Mouse (Mus musculus): ENCODE results near the gene Tm9sf1.

Gene Tm9sf1

DNA sequence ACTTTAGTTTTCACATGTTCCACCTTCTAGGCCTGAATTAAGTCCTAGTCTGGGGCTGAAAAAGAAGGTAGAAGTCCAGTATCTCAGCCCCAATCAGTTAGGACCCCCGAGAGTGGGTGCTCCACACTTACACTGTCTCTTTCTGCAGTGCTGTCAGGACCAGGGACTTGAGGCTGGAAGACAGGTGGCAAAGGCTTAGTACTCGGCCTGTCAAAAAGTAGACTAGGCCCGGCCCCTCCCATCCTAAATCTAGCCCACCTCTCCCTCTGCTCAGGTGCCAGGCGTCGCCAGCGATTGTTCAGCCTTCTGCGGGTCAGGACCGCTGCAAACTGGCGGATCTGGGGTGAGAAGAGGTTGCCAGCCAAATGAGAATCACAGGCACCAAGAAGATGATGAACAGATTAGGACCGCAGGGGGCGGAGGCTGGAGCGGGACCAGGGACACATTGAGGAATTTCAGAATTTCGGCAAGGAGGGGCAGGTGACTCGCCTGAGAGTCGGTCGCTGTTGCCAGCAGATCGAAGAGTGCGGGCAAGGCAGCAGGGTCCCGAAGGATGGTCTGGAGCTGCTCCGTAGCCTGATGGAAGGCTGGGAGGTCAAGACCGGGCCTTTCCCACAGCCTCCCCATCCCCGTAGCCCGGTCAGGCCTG lies 8.6 kb downstream of the Tm9sf1 start:
- DNase-seq (ENCODE audit: low spot score) = peak; percentile 37

DNA sequence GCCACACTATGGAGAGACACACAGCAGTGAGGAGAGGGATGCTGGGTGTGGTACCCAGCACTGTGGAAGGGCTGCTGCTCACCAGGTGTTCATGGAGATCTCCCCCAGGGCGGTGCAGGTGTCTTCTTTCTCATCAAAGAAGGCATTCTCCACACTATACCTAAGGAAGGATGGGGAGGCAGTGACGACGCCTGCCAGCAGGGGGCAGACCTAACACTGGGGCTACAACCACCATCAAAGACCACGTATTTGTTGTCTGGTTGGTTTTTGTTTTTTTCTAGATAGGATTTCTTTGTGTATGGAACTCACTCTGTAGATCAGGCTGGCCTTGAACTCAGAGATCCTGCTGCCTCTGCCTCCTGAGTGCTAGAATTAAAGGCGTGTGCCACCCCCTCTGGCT lies 14.3 kb downstream of the Tm9sf1 start:
- peak; percentile 32 for DNase-seq (ENCODE audit: low spot score)

DNA sequence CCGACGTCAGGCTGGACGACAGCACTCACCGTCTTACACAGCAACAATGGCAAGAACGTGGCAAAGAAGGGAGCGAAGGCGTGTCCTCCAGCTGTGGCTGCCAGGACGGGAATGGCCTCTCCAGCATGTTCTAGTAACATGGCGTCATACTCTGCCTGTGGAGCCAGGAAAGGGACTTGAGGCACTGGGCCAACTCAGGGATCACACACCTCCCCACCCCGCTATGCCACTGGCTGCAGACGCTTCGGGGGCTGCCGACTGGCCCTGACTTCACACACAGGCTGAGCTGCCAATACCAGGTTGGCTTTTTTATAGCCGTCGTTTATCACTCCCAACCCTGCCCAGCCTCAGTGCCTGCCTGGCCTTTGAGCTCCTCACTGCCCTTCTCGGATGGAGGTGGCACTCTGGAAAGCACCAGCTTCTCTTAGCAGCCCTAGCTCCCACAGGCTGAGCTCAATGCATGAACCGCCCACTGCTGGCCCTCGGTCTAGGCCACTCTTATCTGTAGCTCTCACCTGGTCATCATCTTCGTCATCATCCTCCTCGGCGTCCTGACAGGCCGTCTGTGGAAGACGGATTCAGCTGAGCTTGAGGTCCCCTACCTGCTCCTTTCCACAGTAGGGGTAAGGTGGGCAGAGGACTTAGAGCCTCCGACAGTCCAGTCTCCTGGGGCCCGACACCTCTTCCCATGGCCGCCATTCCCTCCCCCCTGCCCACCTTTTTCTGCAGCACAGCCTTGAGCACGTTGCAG lies 15.4 kb downstream of the Tm9sf1 start:
- no peak for DNase-seq (ENCODE audit: low spot score)

DNA sequence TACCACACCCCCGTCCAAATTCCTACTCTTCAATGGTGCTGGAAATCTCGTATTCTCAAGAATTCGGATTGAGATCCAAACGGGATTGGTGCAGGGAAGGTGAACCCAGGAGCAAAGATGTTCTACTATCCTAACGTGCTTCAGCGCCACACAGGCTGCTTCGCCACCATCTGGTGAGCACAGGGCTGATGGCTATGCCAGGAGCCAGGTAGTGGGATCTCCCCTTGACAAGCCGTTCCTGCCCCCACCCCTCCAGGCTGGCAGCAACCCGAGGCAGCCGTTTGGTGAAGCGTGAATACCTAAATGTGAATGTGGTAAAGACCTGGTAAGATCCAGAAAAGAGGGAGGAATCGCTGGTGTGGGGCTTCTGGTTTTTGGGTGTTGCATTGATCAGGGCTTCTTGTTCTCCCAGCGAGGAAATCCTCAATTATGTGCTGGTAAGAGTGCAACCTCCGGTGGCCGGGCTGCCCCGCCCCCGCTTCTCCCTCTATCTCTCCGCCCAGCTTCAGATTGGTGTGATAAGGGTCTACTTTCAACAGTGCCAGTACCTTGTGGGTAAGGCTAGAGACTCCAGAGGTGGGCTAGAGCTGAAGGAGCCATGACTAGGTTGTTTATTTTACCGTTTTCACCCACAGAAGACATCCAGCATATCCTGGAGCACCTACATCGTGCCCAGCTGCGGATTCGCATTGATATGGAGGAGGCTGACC lies 25.0 kb downstream of the Tm9sf1 start:
- no peak for DNase-seq (ENCODE audit: low spot score)

DNA sequence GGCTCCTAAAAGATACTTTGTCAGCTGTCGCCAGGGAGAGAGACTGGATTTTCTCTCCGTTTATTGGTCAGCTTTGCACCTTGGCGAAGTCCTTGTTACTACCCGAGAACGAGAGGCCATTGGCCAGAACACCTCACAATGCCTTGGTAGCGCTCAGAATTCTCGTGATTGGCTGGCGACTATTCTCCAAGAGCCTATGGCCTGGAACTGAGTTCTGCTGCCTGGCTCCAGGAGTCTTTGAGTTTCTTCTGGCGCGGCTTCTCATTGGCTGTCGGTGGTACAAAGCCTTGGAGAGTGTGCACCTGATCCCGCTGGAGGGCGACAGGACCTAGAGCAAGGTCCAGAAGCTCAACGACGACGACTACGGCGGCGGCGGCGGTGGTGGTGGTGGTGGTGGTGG lies 25.8 kb downstream of the Tm9sf1 start, which contains the start of gene Rec8:
TSS of gene Rec8 (plus strand) at position 216 of the 400 bp plus-strand sequence.
- DNase-seq (ENCODE audit: low spot score) = peak; percentile 32

DNA sequence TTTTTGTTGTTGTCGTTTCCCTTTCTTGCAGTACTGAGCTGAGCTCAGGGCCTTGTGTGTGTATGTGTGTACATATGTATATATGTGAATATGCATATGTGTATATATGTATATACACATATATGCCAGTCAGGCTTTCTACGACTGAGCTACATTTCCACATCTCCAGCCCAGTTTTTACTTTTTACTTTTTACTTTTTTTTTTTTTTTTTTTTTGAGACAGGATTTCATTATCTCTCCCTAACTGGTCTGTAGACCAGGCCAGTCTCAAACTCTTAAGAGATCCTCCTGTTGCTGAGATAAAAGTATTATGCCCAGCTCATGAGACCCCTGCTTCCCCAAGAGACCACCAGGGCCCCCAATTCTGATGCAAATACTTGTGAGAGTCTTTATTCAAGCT lies 26.8 kb downstream of the Tm9sf1 start:
- DNase-seq (ENCODE audit: low spot score) = no peak

DNA sequence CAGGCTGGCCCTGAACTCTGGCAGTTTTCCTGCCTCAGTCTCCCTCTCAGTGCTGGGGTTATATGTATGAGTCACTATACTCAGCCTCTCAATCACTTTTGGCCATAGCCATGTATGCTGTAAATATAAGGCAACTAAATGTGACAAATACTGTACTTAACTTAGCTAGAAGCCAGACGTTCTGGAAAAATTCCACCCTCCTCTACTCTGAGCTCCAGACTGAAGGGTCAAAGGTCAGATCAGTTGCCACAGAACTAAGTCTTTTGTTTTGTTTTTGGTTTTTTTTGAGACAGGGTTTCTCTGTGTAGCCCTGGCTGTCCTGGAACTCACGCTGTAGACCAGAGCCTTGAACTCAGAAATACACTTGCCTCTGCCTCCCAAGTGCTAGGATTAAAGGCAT lies 27.7 kb downstream of the Tm9sf1 start:
- DNase-seq (ENCODE audit: low spot score) = no peak

DNA sequence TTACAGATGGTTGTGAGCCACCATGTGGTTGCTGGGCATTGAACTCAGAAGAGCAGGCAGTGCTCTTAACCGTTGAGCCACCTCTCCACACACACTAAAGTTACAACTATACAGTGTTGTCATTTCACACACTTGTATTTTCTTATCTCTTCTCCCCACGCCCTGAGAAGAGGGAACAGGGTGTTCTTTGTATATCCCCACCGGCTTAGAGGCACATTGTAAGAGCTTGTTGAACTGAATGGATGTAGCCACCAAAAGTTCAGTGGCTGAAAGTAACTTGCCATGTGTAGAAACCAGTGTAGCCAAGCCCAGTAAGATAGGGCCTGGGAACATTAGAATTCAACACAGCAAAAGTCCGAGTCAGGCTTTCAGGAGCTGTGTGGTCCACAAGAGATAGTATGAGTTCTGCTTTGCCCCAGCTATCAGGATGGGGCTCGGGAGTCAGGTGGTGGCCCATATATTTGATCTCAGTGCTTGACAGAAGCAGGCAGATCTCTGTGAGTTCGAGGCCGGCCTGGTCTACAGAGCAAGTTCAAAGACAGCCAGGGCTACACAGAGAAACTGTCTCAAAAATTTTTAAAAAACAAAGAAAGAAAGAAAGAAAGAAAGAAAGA lies 28.9 kb downstream of the Tm9sf1 start:
- no peak for DNase-seq (ENCODE audit: low spot score)

DNA sequence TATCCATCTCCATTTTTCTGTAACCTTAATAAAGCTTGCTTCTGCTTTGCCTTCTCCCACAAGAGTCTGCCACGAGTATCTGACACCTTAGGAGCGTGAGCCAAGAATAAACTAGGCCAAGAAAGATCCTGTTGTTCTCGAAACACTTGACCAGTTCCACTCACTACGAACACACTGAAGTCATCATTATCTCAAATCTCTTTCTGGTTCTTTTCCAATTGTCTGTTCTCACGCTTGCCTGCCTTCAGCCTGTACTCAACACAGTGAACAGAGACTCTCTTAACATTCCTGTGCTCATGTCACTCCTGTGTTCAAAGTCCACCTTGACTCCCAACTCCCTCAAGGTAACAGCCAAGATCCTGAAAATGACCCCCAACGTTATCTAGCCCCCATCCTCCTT lies 30.3 kb downstream of the Tm9sf1 start:
- DNase-seq (ENCODE audit: low spot score) = no peak

DNA sequence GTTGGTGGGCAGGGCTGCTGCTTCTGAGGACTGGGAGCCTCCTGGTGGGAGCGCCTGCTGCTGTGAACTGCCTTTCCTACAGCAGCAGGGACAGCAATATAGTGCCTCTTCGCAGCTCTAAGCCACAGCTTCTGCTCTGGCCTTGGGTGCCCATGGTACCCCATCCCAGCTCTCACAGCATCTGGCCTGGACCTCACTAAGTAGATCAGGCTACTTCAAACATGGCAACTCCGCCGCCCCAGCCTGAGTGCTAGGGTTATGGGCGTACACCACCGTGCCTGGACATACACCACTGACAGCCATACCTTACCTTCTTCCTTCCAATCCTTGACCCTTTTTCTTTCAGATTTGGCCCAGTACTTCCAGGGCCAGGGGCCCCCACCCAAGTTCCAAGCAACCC lies 35.3 kb downstream of the Tm9sf1 start:
- DNase-seq (ENCODE audit: low spot score) = no peak

DNA sequence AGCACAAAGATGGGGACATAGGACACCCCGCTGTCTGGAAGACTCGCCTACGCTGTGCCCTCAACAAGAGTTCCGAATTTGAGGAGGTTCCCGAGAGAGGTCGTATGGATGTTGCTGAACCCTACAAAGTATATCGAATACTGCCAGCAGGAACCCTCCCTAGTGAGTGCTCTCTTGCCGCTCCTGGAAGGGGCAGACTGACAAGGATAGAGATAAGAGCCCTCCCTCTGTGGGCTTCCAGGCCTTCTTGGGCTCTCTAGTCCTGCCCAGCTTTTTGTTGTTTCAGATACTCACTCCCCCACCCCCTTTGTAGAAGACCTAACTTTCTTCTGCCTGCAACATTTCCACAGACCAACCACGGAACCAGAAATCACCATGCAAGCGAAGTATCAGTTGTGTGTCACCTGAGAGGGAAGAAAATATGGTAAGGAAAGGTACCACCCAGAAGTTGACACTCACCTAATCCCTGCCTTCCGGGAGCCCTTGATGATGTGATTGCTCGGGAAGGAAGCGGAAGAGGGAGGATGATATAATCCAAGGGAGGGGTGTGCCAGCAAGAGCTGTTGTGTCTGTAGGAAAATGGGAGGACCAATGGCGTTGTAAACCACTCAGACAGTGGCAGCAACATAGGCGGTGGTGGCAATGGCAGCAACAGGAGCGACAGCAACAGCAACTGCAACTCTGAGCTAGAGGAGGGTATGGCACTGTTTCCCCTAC lies 37.7 kb downstream of the Tm9sf1 start:
- no peak for DNase-seq (ENCODE audit: low spot score)

DNA sequence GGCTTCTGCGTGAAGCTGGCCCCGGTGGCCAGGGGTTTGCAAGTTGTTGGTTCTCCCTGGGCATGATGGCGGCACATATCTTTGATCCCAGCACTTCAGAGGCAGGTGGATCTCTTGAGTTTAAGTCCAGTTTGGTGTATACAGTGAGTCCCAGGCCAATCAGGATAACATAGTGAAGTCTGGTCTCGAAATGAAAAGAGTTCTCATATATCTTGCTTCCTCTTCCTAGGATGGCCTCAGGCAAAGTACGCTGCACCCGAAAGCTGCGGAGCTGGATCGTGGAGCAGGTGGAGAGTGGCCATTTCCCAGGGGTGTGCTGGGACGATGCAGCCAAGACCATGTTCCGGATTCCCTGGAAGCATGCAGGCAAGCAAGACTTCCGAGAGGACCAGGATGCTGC lies 38.8 kb downstream of the Tm9sf1 start:
- no peak for DNase-seq (ENCODE audit: low spot score)

DNA sequence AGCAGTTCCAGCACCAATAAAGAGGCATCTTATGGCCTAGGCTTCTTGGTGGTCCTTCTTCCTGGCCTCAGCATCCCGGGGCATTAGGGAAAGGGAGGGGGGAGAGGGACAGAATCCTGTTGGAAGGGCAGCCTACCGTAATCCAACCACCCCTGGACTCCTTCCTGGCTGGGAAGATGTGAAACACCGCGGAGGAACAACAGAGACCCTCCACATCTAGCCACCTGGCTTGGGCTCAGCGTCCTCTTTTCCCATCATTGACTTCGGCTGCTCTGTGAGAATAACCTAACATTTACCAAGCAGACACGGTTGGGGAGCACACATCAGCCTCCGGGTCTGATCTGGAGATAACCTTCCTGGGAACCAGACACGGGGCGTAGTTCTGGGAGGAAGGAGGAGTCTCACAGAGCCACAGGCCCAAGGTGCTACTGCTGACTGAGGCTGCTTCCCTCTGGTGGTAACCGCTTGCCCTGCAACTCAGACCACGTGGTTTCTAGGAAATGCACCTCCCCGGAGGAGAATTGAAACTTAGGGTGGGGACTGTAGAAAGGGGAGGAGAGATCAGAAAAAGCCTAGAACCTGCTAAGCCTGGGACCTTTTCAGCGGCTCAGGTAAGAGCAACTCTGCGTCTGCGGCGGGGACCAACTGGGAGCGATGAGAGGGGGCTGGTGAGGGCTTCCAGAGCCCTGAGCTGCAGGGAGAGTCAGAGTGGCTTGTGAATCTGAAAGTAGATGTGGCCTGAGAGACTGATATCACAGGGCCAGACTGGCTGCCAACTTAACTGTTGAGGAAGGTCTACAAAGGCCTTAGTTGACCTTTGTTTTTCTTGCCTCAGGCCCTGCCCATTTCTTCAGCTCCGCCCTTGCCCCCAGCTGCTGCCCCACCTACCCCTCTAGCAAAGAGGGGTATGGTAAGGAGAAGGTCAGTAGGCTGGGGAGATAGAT lies 39.7 kb downstream of the Tm9sf1 start:
- peak; percentile 87 for DNase-seq (ENCODE audit: low spot score)

DNA sequence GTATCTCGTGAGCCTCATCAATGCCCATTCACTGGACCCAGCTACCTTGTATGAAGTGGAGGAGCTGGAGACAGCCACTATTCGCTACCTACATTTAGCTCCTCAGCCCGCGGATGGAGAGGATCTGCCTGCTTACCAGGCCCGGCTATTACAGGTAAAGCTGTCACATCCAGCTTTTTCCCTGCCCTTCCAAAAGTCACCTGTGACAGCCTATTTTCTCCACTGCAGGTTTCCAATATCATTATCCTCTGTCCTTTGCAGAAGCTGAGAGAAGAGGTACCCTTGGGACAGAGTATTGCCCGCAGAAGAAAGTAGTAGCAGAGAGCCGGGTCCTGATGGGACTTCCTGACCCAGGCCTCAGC lies 40.4 kb downstream of the Tm9sf1 start, which contains the start of gene Irf9:
TSS of gene Irf9 (plus strand) at position 301 of the 362 bp plus-strand sequence.
- no peak for DNase-seq (ENCODE audit: low spot score)

DNA sequence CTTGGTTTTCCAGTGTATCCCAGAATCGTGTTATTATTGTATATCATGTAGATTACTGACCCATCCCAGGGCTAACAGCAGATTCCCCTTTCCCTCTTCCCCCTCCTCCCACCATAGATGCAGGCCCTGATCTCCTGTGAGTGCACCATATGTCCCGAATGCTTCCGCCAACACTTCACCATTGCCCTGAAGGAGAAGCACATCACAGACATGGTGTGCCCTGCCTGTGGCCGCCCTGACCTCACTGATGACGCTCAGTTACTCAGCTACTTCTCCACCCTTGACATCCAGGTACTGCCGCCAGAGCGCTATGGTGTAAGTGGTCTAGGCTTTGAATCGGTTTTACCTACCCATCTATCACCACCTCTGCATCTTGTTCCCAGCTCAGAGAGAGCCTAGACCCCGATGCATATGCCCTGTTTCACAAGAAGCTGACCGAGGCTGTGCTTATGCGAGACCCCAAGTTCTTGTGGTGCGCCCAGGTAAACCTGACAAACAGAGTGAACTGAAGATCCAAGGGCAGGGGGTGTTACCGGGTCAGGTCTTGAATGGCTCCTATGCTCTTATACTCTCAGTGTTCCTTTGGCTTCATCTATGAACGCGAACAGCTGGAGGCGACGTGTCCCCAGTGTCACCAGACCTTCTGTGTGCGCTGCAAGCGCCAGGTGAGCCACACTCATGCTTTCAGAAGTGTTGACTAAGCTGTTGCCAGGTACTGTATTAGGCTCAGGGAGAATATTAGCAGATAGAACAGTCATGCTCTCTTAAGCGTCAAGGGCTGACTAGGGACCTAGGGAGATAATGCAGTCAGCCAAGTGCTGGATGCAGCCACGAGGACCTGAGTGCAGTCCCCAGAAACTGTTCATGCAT lies 44.9 kb downstream of the Tm9sf1 start:
- no peak for DNase-seq (ENCODE audit: low spot score)

DNA sequence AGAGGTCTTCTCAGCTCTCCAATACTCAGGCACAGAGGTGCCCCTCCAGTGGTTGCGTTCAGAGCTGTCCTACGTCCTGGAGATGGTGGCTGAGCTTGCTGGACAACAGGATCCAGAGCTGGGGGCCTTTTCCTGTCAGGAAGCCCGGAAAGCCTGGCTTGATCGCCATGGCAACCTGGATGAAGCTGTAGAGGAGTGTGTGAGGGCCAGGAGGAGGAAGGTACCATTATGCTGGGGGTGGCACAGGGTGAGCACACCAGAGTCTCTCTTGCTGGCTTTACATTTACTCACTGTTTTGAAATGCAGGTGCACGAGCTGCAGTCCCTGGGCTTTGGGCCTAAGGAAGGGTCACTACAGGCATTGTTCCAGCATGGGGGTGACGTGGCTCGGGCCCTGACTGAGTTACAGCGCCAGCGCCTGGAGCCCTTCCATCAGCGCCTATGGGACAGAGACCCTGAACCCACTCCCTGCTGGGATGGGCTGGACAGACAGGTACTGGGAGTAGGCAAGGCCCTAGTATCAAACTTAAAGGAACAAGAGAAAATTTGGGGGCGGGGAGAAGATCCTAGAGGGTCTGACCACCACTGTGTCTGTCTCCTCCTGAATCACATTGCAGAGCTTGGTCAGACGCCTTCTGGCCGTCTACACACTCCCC lies 47.4 kb downstream of the Tm9sf1 start:
- no peak for DNase-seq (ENCODE audit: low spot score)

DNA sequence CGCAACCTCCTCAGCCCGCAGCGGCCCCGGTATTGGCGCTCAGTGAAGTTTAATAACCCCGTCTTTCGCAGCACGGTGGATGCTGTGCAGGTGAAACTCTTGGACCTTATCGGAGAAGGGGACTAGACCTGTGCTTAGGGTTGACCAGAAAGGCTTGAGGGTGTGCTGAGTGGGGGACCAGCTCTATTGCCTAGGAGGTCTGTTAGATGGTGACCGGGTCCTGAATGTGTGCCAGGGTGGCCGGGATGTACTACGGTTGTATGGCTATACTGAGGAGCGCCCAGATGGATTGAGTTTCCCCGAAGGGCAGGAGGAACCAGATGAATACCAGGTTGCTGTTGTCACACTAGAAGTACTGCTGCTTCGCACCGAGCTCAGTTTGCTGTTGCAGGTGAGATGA lies 51.4 kb downstream of the Tm9sf1 start:
- DNase-seq (ENCODE audit: low spot score) = no peak

DNA sequence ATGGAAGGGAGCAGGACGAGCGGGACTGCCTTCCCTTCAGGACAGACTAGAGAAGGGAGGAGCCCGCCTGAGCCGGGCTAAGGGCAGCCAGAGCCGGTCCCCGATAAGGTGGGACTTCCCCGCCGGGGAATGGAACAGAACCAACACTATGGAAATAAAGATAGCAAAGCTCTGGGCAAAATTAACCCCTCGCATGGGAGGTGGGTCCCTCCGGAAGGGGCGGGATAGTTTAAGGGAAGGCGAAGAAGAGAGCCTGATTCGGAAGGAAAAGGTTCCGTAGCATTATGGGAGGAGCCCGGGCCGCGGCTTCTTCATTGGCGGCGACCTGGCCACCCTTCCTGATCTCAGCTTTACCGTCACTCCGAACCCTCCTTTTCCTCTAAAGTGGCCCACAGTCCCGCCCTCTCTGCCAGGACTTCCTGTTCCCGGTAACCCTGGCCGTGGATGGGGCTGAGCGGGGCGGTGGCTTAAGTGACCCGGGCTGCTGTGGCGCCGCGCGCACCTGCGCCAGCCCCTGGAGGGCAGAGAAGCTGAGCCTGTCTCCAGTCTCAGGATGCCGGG lies 52.2 kb downstream of the Tm9sf1 start, which contains the start of gene Rnf31:
TSS of gene Rnf31 (plus strand) at position 378 of the 561 bp plus-strand sequence.
- DNase-seq (ENCODE audit: low spot score) = peak; percentile 91

Data from ovary, postnatal 36 days (tissue).